Mouse (Mus musculus) heart, adult 18-20 months (tissue): Measurements from ENCODE around the gene Wdpcp. TPM values are rescaled to one million over a fixed set of nuclear protein-coding genes. Genes with fewer than 3 reads are reported as not detected.

Experiments used
- DNase-seq, 2 experiments: peaks; one replicate each; pipeline ENCODE4 v3.0.0; 2021 to 2022; ENCODE audit warnings: mixed read lengths in 1 of 2
- microRNA-seq, 2 experiments: library from miRNA; unstranded; fragments of <30 nt; microRNA quantifications; one replicate each; pipeline ENCODE4 v1.2.0; 2022
- total RNA-seq, 2 experiments: library from RNA; stranded (reverse); gene quantifications; 2 replicates each; pipeline ENCODE4 v1.2.3; 2021

The Wdpcp gene
- total RNA-seq, 2 experiments from 2014 or later, result 3.3 to 4.4 TPM

DNA sequence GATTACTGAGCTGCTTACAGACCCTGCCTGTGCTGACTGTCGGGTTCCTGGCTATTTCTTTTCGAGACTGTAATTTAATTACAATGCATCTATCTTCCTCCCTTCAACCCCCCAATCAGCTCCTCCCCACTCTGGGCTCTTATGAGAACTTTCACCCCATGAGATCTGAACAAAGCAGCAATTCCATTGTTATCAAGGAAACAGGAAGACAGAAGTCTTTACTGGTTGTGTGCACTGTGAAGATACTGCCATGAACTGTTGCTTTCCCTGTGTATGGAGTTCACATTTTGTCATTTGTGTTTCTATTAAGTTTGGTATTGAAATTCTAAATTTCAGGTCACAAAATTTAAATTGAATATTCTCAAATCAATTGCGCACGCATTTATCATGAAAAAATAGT lies 177.5 kb downstream of the Wdpcp start:
- DNase-seq, result no peak

DNA sequence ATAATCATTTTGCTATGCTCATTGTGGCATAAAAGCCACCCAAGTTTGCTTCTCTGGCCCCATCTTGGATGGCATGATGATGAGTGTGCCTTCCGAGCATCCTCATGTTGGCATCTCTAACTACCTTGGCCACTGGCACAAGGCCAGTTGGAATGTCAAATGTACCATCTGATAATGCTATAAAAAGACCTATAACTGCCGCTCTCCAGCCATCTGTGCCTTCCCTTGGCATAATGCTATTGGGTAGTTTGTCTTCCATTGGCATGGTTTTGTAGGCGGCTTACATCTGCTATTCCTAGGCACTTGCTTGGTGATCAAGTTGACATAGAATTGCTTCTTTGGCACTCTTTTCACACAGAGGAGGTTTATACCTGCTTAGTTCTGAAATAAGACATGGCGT lies 191.2 kb downstream of the Wdpcp start:
- DNase-seq, result no peak

DNA sequence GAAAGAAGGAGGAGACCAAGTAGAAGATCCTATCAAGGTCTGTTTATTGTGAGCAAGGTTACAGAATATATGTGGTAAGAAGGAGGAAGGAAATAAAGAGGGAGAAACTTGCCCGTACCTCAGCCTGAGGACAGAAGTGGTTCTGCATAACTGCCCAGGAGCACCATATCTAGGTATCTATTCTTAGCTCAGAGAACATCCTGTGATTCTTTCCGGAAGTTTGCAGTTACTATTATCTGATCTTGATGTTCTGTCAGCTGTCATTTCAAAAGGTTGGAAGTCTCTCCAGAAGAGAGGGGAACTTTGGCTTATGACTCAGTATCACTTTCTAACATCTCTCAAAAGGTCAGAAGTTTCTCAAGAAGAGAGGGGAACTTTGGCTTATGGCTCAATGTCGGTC lies 216.8 kb downstream of the Wdpcp start:
- no peak for DNase-seq

DNA sequence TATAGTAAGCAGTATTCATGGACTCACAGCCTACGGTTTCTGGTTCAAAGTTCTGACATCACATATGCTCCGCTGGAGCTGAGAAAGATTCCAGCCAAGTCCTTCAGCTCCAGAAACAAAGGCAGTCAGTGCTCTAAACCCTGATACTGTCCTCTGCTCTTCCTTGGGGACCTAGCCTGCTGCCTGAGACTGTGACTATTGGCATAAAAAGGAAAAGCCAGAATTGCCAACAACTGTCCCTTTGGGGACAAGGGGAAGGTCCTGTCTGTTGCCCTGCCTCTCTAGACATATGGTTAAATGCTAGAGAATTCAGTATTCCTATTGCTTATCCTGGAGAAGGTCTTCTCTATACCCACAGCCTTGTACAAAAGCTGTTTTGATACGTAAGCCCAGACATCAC lies 252.9 kb downstream of the Wdpcp start:
- no peak for DNase-seq

DNA sequence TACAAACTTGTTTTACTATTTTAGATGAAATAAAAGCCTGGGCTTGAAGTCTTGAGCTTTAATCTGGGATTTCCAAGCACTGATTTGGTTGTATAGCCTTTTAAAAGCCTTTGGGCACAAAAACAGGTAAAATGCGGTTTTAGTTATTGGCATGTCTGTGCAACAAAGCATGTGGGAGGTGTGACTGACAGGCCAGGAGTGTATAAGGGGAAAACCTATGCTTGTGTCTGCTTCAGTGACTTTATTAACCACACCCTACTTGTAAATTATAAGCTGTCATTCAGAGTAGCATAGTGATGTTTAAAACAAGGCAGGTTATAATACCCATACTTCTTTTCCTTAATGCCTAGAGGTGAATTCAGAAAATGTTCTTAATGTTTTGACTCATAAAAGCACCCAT lies 254.5 kb downstream of the Wdpcp start:
- DNase-seq, result no peak

DNA sequence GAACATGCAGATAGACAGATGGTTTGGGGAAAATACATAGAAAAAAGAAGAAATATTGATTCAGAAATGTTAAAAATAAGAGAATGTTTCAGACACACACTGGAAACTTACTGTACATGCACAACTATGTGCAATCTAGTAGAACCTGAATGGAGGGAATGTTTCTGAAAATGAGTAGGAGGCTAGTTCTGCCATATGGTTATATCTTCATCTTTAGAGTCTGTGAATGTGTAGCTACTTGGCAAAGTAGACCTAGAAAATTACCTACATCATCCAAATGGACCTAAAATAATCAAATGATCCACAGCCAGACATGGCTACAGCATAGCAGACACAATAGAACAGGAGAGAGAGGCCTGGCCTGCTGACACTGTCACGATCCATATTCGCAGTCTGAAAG lies 275.0 kb downstream of the Wdpcp start:
- DNase-seq, result no peak

DNA sequence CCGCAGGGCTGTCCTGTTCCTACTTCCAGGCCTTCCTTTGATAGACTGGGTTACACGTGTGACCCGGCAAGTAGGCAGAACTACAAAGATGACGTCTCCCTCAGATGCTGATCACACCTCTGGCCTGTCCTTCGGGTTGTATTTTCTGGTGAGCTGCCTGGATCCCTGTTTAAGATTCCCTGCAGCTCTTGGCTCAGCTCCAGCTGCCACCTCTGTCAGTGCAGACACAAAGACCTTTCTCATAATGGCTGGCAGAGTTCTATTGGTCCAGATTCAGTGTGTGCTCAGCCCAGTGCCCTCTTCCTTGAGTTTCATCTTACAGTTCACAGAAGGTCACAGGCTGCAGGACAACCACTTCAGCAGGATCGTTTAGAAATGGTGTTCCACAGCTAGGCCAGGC lies 292.0 kb downstream of the Wdpcp start:
- DNase-seq, result no peak

DNA sequence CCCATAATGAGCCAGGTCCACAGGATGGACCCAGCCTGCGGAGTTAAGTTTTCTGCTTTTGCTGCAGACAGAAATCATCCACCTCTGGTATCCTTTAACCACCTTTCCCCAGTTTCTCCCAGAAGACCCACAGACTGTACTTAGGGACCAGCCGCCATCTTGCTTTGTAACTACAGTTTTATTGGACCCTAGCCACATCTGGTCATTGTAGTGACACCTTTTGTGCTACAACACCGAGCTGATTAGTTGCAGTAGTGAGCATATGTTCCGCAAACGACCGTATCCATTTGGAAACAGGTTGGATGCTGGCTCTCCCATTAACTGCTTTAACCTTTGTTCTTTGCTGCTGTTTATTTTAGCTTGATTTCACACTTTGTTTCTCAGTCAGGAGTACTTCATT lies 292.5 kb downstream of the Wdpcp start:
- DNase-seq, result no peak

DNA sequence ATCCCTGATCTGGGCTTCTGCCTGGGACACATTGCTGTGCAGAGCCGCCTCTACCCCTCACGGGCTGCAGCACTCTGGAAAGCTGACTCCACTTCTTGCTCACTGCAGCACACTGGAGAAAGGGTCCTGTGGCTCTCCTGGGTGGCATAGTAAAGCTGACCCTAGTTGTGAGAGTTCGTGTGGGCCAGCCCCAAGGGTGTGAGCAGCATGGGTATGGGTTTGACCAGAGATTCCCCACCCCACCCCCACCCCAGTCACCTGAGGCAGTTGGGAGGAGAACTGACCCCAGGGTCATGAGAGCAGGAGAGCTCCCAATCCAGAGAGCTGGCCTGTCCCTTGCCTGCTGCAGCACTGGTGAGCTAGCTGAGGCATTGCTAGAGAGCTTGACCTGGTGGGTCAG lies 296.6 kb downstream of the Wdpcp start:
- DNase-seq, result no peak

DNA sequence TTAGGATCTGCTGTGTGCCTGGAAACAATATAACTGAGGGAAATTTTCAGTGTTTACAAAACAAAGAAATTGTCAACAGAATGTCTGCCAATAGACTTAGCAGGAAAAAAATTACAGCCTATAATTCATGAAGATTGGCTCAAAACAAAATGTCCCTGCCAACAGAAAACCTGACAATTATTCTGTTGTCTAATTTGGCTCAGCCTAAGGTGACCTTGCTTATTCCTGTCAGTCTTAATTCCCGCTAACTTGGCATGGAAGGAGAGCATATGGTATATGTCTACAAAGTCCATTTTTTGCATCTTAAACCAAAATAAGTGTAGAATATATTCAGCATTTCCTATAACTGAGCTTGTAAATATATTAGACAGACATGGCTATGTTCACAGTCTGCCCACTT lies 298.8 kb downstream of the Wdpcp start:
- DNase-seq, result no peak

DNA sequence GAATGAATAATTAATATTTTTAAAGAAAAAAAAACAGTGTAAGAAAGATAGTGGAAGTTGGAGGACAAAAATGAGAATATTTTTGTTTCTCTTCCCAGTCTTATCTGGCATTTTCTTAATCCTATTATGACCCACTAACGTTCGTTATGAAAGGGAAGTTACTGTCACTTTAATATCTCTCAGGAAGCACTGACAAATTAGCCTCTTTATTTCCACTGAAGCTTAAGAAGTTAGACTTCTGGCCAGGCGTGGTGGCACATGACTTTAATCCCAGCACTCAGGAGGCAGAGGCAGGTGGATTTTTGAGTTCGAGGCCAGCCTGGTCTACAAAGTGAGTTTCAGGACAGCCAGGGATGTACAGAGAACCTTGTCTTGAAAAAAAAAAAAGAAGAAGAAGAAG lies 299.7 kb downstream of the Wdpcp start:
- DNase-seq, result no peak

DNA sequence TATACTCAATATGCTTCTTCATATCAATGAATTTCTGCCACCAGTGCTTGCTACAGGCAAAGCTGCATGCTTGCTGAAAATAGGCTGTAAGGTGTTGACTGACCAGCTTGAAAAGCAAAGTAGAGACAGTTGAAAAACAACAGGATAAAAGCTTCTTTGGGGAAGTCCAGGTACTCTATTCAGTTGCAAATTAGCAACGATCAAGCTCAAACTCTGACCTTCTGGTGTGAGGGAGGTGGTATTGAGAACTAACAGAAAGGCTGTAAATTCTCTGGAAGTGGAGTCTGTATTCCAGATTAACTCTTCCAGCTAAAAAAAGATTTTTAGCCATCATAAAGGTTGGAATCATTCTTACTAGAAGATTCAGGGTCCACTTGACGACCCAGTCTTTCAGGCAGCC lies 303.0 kb downstream of the Wdpcp start:
- DNase-seq, result no peak

DNA sequence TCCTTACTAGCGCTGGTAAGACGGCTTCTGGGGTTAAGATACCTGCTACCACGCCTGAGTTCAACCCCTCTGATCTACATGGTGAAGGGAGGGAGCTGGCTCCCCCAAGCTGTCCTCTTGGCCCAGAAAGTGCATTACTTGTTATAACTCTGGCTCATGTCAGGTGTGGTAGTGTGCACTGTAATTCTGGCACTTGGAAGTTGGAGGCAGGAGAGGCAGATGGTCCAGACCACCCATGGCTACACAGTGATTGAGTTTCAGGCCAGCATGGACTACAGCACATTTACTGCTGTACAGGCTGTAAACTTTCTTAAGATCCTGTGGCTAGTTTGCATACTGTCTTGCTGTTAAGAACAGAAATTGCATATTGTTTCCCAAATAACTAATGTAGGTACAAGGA lies 322.7 kb downstream of the Wdpcp start:
- DNase-seq, result no peak

DNA sequence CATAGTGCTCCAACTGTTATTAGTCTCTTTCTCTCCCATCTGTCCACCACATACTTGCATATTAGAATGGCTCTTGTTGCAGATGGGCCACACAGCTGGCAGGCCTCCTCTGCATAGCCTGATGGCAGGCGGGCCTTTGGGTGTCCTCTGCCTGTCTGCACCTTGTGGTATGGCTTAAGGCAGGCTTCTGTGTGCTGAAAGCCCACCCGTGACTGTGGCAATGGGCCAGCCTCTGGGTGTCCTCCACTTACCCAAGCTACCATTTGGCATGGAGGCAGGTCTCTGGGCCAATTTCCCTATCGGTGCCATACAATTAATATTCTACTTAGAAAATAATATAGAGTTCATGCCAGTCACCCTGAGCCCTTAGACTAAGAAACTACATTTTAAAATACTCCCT lies 350.5 kb downstream of the Wdpcp start:
- no peak for DNase-seq

Small RNA genes within 50 kb of the gene (microRNA-seq; reads per million reads assigned to microRNA genes)
- 0 reads per million in 2 experiments for gene Gm22990

Other genes starting within 250 kb of the Wdpcp start
- gene Ugp2, start 201.0 kb upstream of the Wdpcp start, total RNA-seq, result 100 to 1,000 TPM; 242 to 257 TPM
- 1,000 to 10,000 TPM; 2,492 to 2,562 TPM for gene Mdh1, start 132 bp downstream of the Wdpcp start, total RNA-seq